Mouse (Mus musculus) kidney, postnatal 0 days (tissue): Measurements from ENCODE around the gene Atg16l2. TPM values are rescaled to one million over a fixed set of nuclear protein-coding genes. Genes with fewer than 3 reads are reported as not detected.

ENCODE experiments used
- ATAC-seq: fragments of 200-750 bp; cut with Nextera tagmentation; replicated peaks from 2 replicates; pipeline ENCODE4 v1.8.0; 2017; ENCODE audit warnings: low read depth, moderate number of reproducible peaks, moderate TSS enrichment, moderate library complexity; ENCODE audit not compliant: low FRiP score
- DNase-seq: peaks from one replicate; pipeline ENCODE4 v3.0.0-alpha.2; 2016; ENCODE audit warnings: low spot score
- H3K27ac ChIP-seq: fragments of 300-500 bp; sonication (generic); 2 replicates; pipeline ENCODE4 v1.5.1; 2014; ENCODE audit warnings: mild to moderate bottlenecking
- H3K27me3 ChIP-seq: fragments of 300-500 bp; sonication (generic); 2 replicates; pipeline ENCODE4 v1.6.1; 2014; ENCODE audit warnings: low read length, mixed read lengths; ENCODE audit not compliant: insufficient read depth
- H3K36me3 ChIP-seq: fragments of 300-500 bp; sonication (generic); 2 replicates; pipeline ENCODE4 v1.6.1; 2014; ENCODE audit warnings: low read length, mixed read lengths; ENCODE audit not compliant: insufficient read depth
- H3K4me1 ChIP-seq: fragments of 300-500 bp; sonication (generic); replicated peaks from 2 replicates; pipeline ENCODE4 v1.6.1; 2014; ENCODE audit warnings: antibody characterized with exemption, low read length, mixed read lengths; ENCODE audit not compliant: insufficient read depth
- H3K4me2 ChIP-seq: fragments of 300-500 bp; sonication (generic); 2 replicates; pipeline ENCODE4 v1.6.1; 2014; ENCODE audit warnings: mild to moderate bottlenecking, low read length, moderate library complexity, mixed read lengths
- H3K4me3 ChIP-seq: fragments of 300-500 bp; sonication (generic); replicated peaks from 2 replicates; pipeline ENCODE4 v1.5.1; 2014; ENCODE audit warnings: low read depth, low read length
- H3K9ac ChIP-seq: fragments of 300-500 bp; sonication (generic); 2 replicates; pipeline ENCODE4 v1.6.1; 2014; ENCODE audit warnings: low read depth, low read length
- H3K9me3 ChIP-seq: fragments of 300-500 bp; sonication (generic); replicated peaks from 2 replicates; pipeline ENCODE4 v1.6.1; 2016; ENCODE audit warnings: low read length, inconsistent platforms, mixed read lengths
- CTCF ChIP-seq: IDR thresholded peaks from 2 replicates; pipeline ENCODE4 v1.5.1; 2016; ENCODE audit warnings: antibody characterized with exemption, low read depth, mild to moderate bottlenecking, moderate library complexity
- WGBS: fragments of 180-500 bp; shearing (Covaris S2); extraction: QIAGEN DNeasy Blood & Tissue Kit; methylation state at CpG from one replicate; pipeline ENCODE4 v1.1.7; 2014; 5-methylcytosine and 5-hydroxymethylcytosine counted together
- polyA plus RNA-seq: library from polyadenylated mRNA; unstranded; fragments of >200 nt; fragmentation: Nextera tagmentation; extraction: Ambion mirVana; gene quantifications from 2 replicates; pipeline ENCODE4 v1.2.1, GENCODE M21; 2015

Atg16l2 gene
- polyA plus RNA-seq, 1 experiment from 2014 or later: 16.0 TPM

DNA sequence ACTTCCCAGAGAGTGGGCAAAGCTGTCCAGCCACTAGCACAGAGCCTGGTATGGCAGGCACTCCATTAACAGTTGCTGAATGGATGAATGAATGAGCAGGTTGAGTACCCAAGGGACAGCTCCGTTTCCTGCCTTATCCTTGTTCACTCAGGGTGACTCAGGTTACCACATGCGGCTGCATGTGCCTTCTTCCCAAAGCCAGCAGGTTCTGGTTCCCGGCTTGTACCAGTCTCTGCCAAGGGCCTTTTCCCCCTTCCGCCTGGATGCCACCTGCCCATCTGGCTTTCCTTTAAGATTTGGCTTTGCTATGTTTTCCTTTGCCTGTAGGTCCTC, 28.8 kb upstream of the Atg16l2 start:
- WGBS: 60% methylated on average over 4 of the region's 4 CpGs
- Histone ChIP-seq H3K4me3 (no peak overlapping the region), H3K27me3 (no peaks in the 10 kb centered on the region), H3K9me3 (no peaks in the 10 kb centered on the region), H3K27ac (no peak overlapping the region), H3K4me2 (no peak overlapping the region), H3K36me3 (0 out of 2 replicates have a peak, but pooled peaks cover 3% of the 10 kb centered on the region), H3K4me1 (no peaks in the 10 kb centered on the region; the same call in 1 of the 2 replicates), H3K9ac (no peak overlapping the region)
- DNase-seq (no peak), ATAC-seq (no peak)
- TF ChIP-seq CTCF: no peak

DNA sequence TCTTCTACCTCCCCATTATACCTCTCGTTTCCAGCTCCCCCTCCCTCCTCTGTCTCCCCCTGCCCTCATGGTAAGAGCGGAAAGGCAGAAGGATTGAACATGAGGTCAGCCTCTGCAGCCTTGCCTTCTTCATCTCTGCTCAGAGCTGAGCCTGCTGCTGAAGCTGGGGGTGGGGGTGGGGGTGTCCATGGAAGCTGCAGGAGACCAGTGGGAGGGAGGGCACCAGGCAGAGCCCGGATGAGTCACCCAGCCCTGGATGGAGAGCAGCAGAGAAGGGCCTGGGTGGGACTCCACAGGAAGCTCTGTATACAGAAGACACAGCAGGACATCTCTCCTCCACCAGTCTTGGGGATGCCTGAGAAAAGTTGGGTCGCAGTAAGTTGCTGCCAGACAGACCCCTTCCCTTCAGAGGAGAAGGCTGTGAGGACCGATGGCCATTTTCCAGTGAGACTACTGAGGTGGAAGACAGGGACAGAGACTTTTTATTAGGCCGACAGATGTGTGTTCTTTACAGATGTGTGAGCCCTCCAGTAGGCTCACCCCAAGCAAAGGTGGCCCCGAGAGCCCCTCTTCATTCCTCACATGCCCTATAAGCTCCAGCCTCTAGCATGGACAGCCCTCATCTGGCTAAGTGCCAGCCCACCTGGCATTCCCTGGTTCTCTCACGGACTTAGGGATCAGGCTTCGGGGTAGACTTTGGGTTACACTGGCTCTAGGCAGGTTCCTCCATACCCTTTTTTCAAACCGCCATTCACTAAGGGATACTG, 28.2 kb upstream of the Atg16l2 start:
- Histone ChIP-seq H3K36me3 (0 out of 2 replicates have a peak, but pooled peaks cover 3% of the 10 kb centered on the region), H3K4me3 (no peak overlapping the region), H3K9me3 (no peaks in the 10 kb centered on the region), H3K4me1 (no peaks in the 10 kb centered on the region; the same call in 1 of the 2 replicates), H3K27ac (no peak overlapping the region), H3K4me2 (no peak overlapping the region), H3K27me3 (no peaks in the 10 kb centered on the region), H3K9ac (no peak overlapping the region)
- ATAC-seq (no peak), DNase-seq (no peak)
- TF ChIP-seq CTCF: no peak
- 67% methylated on average over 10 of the region's 10 CpGs for WGBS

DNA sequence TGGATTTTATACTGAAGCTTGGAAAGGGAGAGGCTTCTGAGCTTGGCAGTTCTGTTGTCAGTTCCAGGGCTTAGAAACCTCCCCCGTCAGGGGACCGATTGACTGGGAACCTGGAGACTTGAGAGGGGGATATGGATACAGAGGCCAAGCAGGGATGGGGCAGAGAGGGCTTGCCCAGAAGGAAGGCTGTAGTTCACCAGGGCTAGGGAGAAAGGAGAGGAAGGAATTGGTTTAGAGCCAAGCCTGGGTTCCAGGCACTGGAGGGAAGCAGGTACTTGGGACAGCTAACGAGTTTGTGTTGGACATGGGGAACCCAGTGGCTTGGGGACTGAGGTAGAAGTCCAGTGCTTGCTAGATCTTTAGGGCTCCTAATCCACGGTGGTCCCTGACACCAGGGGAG, 27.6 kb upstream of the Atg16l2 start:
- ATAC-seq (no peak), DNase-seq (no peak)
- Histone ChIP-seq H3K4me3 (no peak overlapping the region), H3K27me3 (no peaks in the 10 kb centered on the region), H3K27ac (no peak overlapping the region), H3K4me1 (no peaks in the 10 kb centered on the region; the same call in 1 of the 2 replicates), H3K9ac (no peak overlapping the region), H3K4me2 (no peak overlapping the region), H3K36me3 (0 out of 2 replicates have a peak, but pooled peaks cover 3% of the 10 kb centered on the region), H3K9me3 (no peaks in the 10 kb centered on the region)
- no peak for TF ChIP-seq CTCF
- 63% methylated on average over 4 of the region's 4 CpGs for WGBS

GRCm38 (mm10) chr7:101328621-101329158, 26.6 kb upstream of the Atg16l2 start:
- TF ChIP-seq CTCF: peak; percentile 21; the same call in 1 of the 2 replicates
- H3K9me3 ChIP-seq: no peaks in the 10 kb centered on the region
- ATAC-seq: no peak
- no peak overlapping the region for H3K4me2 ChIP-seq
- no peak for DNase-seq
- H3K27ac ChIP-seq: no peak overlapping the region
- no peak overlapping the region for H3K9ac ChIP-seq
- H3K27me3 ChIP-seq: no peaks in the 10 kb centered on the region
- WGBS: 56% methylated on average over 4 of the region's 4 CpGs
- peaks cover 6% of the 10 kb centered on the region; the same call in 1 of the 2 replicates for H3K4me1 ChIP-seq
- no peak overlapping the region for H3K4me3 ChIP-seq
- 0 out of 2 replicates have a peak, but pooled peaks cover 3% of the 10 kb centered on the region for H3K36me3 ChIP-seq

GRCm38 (mm10) chr7:101327786-101328185, 25.7 kb upstream of the Atg16l2 start:
- no peak overlapping the region for H3K9ac ChIP-seq
- no peak overlapping the region for H3K27ac ChIP-seq
- no peak for DNase-seq
- H3K36me3 ChIP-seq: 0 out of 2 replicates have a peak, but pooled peaks cover 3% of the 10 kb centered on the region
- H3K4me1 ChIP-seq: peaks cover 10% of the 10 kb centered on the region; the same call in 1 of the 2 replicates
- no peak for TF ChIP-seq CTCF
- no peak overlapping the region for H3K4me3 ChIP-seq
- H3K4me2 ChIP-seq: no peak overlapping the region
- no peak for ATAC-seq
- no peaks in the 10 kb centered on the region for H3K9me3 ChIP-seq
- WGBS: 84% methylated on average over 2 of the region's 2 CpGs
- H3K27me3 ChIP-seq: no peaks in the 10 kb centered on the region

DNA sequence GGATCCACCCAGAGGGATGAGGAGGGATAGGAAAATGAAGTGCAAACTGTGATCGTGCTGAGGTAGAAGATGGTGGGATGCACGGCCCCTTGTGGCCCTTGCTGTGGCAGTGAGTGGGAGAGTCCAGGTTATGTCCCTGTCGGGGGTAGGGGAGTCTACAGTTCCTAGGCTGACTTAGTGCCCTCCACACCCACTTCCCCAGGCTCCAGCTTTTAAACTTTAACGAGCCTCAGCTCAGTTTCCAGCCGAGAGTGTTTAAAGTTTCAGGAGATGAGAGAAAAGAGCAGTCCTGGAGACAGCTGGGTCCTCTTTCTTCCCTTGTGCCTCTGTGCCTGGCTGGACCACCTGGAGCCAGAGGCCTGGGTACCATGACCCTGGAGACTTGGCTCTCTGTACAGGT, 25.2 kb upstream of the Atg16l2 start:
- no peak for DNase-seq
- H3K4me3 ChIP-seq: no peak overlapping the region
- H3K4me2 ChIP-seq: no peak overlapping the region
- H3K27me3 ChIP-seq: no peaks in the 10 kb centered on the region
- H3K9ac ChIP-seq: no peak overlapping the region
- ATAC-seq: no peak
- H3K27ac ChIP-seq: peak overlapping the region; percentile 36
- no peak for TF ChIP-seq CTCF
- H3K4me1 ChIP-seq: peaks cover 14% of the 10 kb centered on the region
- 33% methylated on average over 5 of the region's 5 CpGs for WGBS
- no peaks in the 10 kb centered on the region for H3K9me3 ChIP-seq
- H3K36me3 ChIP-seq: 0 out of 2 replicates have a peak, but pooled peaks cover 3% of the 10 kb centered on the region
